Mouse (Mus musculus) midbrain, embryonic 11.5 days (tissue): ENCODE results near the gene Gm11060. TPM values are rescaled to one million over a fixed set of nuclear protein-coding genes. Genes with fewer than 3 reads are reported as not detected.
A peak's percentile ranks its signal among the peaks of the same experiment; 100 is the strongest.

Experiments
- ATAC-seq: fragments of 200-750 bp; cut with Nextera tagmentation; 2 replicates; pipeline ENCODE4 v1.8.0; 2017; ENCODE audit warnings: moderate TSS enrichment, moderate library complexity; ENCODE audit not compliant: low FRiP score
- DNase-seq: peaks from one replicate; pipeline ENCODE4 v3.0.0; 2015; ENCODE audit warnings: low spot score; ENCODE audit errors: missing footprints
- H3K27ac ChIP-seq: fragments of 300-500 bp; sonication (generic); 2 replicates; pipeline ENCODE4 v1.5.1; 2014; ENCODE audit warnings: low read depth, low read length
- H3K27me3 ChIP-seq: fragments of 300-500 bp; sonication (generic); 2 replicates; pipeline ENCODE4 v1.6.1; 2014; ENCODE audit warnings: mild to moderate bottlenecking, low read length, moderate library complexity, mixed read lengths; ENCODE audit not compliant: control insufficient read depth, insufficient read depth
- H3K36me3 ChIP-seq: fragments of 300-500 bp; sonication (generic); 2 replicates; pipeline ENCODE4 v1.6.1; 2014; ENCODE audit warnings: mild to moderate bottlenecking, low read length, moderate library complexity, mixed read lengths; ENCODE audit not compliant: control insufficient read depth, insufficient read depth
- H3K4me1 ChIP-seq: fragments of 300-500 bp; sonication (generic); 2 replicates; pipeline ENCODE4 v1.6.1; 2014; ENCODE audit warnings: low read length; ENCODE audit not compliant: control insufficient read depth, insufficient read depth
- H3K4me2 ChIP-seq: fragments of 300-500 bp; sonication (generic); 2 replicates; pipeline ENCODE4 v1.6.1; 2014; ENCODE audit warnings: mild to moderate bottlenecking, moderate library complexity
- H3K4me3 ChIP-seq: fragments of 300-500 bp; sonication (generic); 2 replicates; pipeline ENCODE4 v1.5.1; 2014; ENCODE audit warnings: low read depth, low read length
- H3K9ac ChIP-seq: fragments of 300-500 bp; sonication (generic); 2 replicates; pipeline ENCODE4 v1.6.1; 2014; ENCODE audit warnings: low read length
- H3K9me3 ChIP-seq: fragments of 300-500 bp; sonication (generic); 2 replicates; pipeline ENCODE4 v1.6.1; 2016; ENCODE audit warnings: low read length; ENCODE audit not compliant: control insufficient read depth
- WGBS: fragments of 180-500 bp; shearing (Covaris S2); extraction: QIAGEN DNeasy Blood & Tissue Kit; methylation state at CpG from one replicate; pipeline ENCODE4 v1.1.7; 2014; 5-methylcytosine and 5-hydroxymethylcytosine counted together
- polyA plus RNA-seq: library from polyadenylated mRNA; unstranded; fragments of >200 nt; fragmentation: Nextera tagmentation; extraction: Ambion mirVana; gene quantifications from 2 replicates; pipeline ENCODE4 v1.2.1, GENCODE M21; 2014

Gene Gm11060
- polyA plus RNA-seq, 1 experiment from 2014 or later: not detected

DNA sequence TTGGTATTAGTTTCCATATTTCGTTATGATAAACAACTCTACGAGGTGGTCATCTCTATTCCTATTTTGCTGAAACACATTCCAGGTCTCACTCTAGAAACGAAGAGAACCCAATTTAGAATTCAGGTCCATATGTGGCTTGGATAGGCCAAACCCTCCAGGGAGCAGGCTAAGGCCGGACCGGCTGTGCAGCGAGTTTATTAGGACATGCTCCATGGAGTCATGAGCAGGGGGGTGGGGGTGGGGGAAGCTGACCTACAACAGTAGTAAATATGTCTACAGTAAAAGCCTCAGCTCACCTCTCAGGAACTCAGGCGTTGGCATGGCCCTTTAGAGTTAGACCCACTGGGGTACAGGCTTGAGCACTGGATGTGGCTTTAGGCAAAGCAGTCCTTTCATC, 14.7 kb upstream of the Gm11060 start:
- ATAC-seq (no peak), DNase-seq (no peak)
- no peaks in the 10 kb centered on the region for H3K27me3 ChIP-seq
- no peaks in the 10 kb centered on the region for H3K36me3 ChIP-seq
- no peak overlapping the region for H3K4me2 ChIP-seq
- no peak overlapping the region for H3K4me3 ChIP-seq
- H3K9me3 ChIP-seq: no peaks in the 10 kb centered on the region
- no peak overlapping the region for H3K9ac ChIP-seq
- H3K4me1 ChIP-seq: no peaks in the 10 kb centered on the region
- no peak overlapping the region for H3K27ac ChIP-seq
- 86% methylated on average over 7 of the region's 7 CpGs for WGBS

DNA sequence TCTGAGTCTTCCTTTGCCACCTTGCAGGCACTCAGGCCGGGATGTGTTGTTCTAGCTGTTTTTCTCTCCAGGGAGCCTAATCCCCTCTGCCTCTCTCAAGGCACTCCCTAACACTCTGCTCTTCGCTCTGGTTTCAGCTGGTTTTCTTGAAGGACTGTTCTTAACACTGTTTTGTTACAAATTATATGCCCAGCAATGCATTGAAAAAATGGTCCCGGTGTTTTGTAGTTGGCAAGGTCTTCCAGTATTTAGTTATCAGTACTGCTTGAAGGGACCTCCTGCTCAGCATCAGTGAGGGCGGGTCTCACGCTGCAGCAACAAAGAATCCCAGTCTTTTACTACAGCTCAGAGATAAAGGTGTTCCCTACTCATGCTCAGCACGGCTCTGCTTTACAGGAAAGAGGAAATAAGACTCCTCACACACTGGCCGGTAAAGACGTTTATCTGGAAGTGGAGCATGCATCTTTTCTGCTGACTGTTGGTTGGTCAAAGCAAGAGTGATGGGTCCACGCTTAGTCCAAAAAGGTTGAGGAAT, 9.5 kb upstream of the Gm11060 start:
- Histone ChIP-seq H3K9me3 (no peaks in the 10 kb centered on the region), H3K27me3 (no peaks in the 10 kb centered on the region), H3K9ac (no peak overlapping the region), H3K4me3 (no peak overlapping the region), H3K36me3 (no peaks in the 10 kb centered on the region), H3K4me2 (no peak overlapping the region), H3K4me1 (no peaks in the 10 kb centered on the region), H3K27ac (no peak overlapping the region)
- WGBS: 26% methylated on average over 9 of the region's 9 CpGs
- ATAC-seq (no peak), DNase-seq (peak; percentile 62)

DNA sequence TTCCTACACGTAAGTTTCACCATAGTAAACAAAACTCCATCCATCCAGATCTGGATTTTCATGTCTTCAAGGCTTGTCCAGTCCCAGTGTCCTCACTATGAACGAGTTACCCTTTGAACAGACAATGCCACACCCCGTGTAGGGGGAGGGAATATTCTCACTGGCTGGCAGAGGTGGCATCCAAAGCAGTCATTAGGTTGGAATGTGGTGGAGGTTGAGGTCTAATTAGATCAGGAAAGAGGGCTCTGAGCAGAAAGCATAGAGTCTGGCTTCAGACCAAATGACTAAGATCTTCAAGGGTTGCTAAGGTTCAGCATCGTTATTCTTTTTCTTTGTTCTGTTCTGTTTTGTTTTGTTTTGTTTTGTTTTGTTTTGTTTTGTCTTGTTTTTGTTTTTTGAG, 7.8 kb upstream of the Gm11060 start:
- H3K4me2 ChIP-seq: no peak overlapping the region
- H3K4me3 ChIP-seq: no peak overlapping the region
- 90% methylated on average over 4 of the region's 4 CpGs for WGBS
- no peak overlapping the region for H3K9ac ChIP-seq
- DNase-seq (peak; percentile 45), ATAC-seq (no peak)
- no peaks in the 10 kb centered on the region for H3K4me1 ChIP-seq
- H3K27me3 ChIP-seq: no peaks in the 10 kb centered on the region
- no peaks in the 10 kb centered on the region for H3K9me3 ChIP-seq
- no peak overlapping the region for H3K27ac ChIP-seq
- no peaks in the 10 kb centered on the region for H3K36me3 ChIP-seq

DNA sequence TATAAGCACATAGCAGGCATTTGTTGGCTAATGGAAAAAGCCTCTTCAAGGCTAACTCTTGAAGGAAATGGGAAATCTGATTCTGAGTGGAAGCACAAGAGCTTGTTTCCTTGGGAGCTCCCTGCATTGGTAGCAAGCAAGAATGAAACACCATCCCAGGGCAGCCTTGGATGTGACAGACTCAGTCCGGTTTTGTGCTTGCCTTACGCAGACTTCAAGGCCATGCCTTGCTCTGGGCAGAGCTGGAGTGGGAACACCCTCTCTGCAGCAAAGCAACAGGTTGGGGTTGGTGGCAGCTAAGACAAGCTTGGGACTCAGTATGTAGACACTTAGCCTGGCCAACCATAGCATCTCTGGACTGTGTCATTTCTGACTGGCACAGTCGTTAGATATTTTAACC, 5.7 kb upstream of the Gm11060 start:
- H3K4me1 ChIP-seq: no peaks in the 10 kb centered on the region
- no peaks in the 10 kb centered on the region for H3K9me3 ChIP-seq
- H3K27ac ChIP-seq: no peak overlapping the region
- no peaks in the 10 kb centered on the region for H3K36me3 ChIP-seq
- H3K4me3 ChIP-seq: no peak overlapping the region
- ATAC-seq (no peak), DNase-seq (peak; percentile 51)
- 90% methylated on average over 3 of the region's 3 CpGs for WGBS
- no peaks in the 10 kb centered on the region for H3K27me3 ChIP-seq
- no peak overlapping the region for H3K4me2 ChIP-seq
- H3K9ac ChIP-seq: no peak overlapping the region

DNA sequence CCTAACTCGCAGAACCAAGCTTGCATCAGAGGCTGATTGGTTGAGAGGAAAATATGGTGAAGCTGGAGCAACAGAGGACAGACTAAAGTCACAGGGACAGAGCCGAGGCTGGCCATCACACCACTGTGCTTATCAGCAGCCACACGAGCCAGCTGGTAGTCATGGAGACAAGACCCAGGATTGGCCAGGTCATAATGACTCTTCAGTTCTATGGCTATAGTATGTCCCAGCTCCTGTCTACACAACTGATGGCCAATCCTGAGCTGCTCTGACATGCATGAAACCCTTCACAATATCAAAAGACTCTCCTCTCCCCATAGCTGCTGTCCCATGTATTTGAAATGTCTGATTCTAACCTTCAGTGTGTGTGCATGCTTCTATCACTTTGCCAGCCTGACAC, 3.8 kb upstream of the Gm11060 start:
- Histone ChIP-seq H3K27me3 (no peaks in the 10 kb centered on the region), H3K27ac (no peak overlapping the region), H3K4me2 (no peak overlapping the region), H3K9me3 (no peaks in the 10 kb centered on the region), H3K9ac (no peak overlapping the region), H3K4me3 (no peak overlapping the region), H3K4me1 (no peaks in the 10 kb centered on the region), H3K36me3 (no peaks in the 10 kb centered on the region)
- WGBS: 93% methylated on average over 3 of the region's 3 CpGs
- DNase-seq: no peak
- no peak for ATAC-seq

DNA sequence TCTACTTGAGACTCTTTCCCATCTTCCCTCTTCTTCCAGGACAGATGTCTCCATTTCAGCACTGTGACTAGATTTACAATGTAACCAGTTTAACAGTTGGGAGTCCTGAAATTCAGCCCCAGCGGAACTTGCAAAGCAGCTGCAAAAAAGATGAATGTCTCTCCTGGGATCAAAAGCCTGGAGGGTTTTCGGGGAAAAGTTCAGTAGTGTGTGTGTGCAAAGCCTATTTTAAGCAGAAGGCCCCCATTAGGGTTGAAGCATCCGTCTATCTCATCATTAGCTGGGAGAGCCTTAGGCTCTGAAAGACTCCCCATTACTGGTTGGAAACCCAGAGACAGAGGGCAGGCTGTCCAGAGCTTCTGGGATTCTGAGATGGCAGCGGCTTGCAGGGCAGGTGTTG, 2.7 kb upstream of the Gm11060 start:
- no peaks in the 10 kb centered on the region for H3K27me3 ChIP-seq
- no peaks in the 10 kb centered on the region for H3K36me3 ChIP-seq
- no peak overlapping the region for H3K9ac ChIP-seq
- no peaks in the 10 kb centered on the region for H3K9me3 ChIP-seq
- no peak overlapping the region for H3K4me3 ChIP-seq
- ATAC-seq (no peak), DNase-seq (no peak)
- H3K27ac ChIP-seq: no peak overlapping the region
- H3K4me2 ChIP-seq: no peak overlapping the region
- 86% methylated on average over 4 of the region's 4 CpGs for WGBS
- H3K4me1 ChIP-seq: no peaks in the 10 kb centered on the region

DNA sequence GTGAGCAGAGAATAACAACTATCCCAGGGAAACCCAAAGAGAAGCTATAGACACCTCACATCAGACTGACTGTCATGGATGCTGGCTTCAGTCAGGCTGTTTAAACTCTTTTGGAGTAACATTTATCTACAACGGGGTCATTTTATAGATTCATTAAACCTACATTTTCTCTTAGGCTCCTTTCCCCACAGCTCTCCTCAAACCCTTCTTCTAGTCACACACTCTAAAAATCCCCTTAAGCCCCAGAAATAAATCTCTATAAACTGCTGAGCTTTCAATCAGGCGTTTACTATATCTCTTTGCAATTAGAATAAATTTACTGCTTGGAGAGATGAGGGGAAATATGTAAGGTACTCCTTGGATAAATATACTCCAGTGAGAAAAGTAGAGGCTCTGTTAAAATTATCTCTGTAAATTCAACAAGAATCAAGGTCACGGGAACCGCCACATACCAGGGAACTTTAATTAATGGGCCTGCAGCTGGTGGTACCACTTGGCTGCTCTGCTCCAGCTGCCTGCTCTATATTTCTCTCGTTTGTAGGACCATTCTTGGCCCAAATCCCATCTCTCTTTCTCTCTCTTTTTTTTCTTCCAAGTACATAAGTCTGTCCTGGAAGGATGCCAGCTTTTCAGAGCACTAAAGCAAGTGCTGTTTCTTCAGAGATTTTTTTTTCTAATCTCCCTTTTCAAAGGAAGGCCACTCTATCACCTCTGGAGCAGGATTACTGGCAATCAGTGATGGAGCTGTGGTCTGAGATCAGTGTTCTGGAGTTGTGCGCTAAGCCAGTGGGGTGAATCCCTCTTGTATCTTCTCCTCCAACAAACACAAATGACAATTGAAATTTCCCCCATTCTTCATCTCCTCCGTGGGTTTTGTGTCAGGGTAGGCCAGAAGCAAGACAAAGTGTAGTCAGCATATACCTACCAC, 2.0 kb upstream of the Gm11060 start:
- ATAC-seq (no peak), DNase-seq (peak; percentile 73)
- Histone ChIP-seq H3K27ac (no peak overlapping the region), H3K4me2 (no peak overlapping the region), H3K9me3 (no peaks in the 10 kb centered on the region), H3K9ac (no peak overlapping the region), H3K27me3 (no peaks in the 10 kb centered on the region), H3K4me3 (no peak overlapping the region), H3K4me1 (no peaks in the 10 kb centered on the region), H3K36me3 (no peaks in the 10 kb centered on the region)
- 62% methylated on average over 7 of the region's 7 CpGs for WGBS

DNA sequence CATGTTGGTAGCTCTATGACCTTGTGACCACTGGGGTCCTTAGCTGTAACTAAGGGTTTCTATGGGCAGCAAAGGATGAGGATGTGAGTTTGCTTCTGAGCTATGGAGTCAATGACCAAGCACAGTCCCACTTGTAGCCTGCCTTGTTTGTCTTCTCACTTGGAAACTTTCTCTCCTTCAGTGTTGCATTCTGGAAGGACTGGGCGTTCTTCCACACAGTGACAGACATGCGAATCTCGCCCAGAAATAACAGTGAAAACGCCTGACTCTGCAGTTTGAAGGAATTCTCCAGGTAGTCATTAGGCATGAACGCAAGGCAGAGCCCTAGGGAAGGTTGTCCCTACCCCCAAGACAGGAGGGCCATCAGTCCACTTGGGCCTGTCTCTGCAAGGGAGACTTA, 827 bp upstream of the Gm11060 start:
- Histone ChIP-seq H3K9me3 (no peaks in the 10 kb centered on the region), H3K27ac (no peak overlapping the region), H3K4me2 (no peak overlapping the region), H3K36me3 (no peaks in the 10 kb centered on the region), H3K4me1 (no peaks in the 10 kb centered on the region), H3K9ac (no peak overlapping the region), H3K4me3 (no peak overlapping the region), H3K27me3 (no peaks in the 10 kb centered on the region)
- DNase-seq (peak; percentile 54), ATAC-seq (no peak)
- WGBS: 88% methylated on average over 5 of the region's 5 CpGs

DNA sequence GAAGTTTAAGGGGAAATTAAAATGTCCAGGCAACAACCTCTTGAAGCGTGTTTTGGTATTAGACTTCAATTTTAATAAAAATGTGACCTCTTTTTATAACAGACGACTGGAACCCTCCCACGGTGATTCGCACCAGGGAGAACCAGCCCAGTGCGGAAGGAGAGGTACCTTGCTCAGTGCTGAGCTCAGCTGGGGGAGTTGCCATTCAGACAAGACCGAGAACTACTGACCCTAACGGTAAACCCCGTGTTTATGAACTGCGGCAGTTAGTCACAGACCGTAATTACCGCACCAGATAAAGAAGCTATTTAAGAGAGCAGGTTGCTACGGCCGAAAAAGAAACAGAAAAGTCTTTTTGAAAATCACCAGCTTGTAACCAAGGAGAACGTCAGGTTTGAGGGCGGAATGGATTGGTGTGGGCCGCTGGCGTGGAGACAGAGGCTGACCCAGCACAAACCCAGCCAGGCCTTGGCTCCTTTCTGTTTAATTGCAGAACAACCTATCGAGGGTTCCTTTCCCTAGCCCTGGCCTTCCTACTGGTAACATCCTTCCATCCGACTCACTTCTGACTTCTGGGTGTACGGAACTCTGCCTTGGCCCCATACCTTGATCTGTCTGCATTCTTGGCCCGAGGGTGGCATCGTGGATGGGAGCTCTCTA, 5.6 kb downstream of the Gm11060 start:
- Histone ChIP-seq H3K4me2 (no peak overlapping the region), H3K27ac (no peak overlapping the region), H3K4me1 (no peaks in the 10 kb centered on the region), H3K36me3 (no peaks in the 10 kb centered on the region), H3K9ac (no peak overlapping the region), H3K27me3 (no peaks in the 10 kb centered on the region), H3K4me3 (no peak overlapping the region), H3K9me3 (no peaks in the 10 kb centered on the region)
- ATAC-seq (no peak), DNase-seq (no peak)
- 90% methylated on average over 22 of the region's 22 CpGs for WGBS
